Mouse (Mus musculus): ENCODE measurements around the gene Cemip2.
A peak's percentile ranks its signal among the peaks of the same experiment; 100 is the strongest.
"Not testable (repeated sequence)": the region's sequence is repeated elsewhere in the genome, so short reads cannot be mapped to it uniquely, and the experiment has no call there.

Gene Cemip2

DNA sequence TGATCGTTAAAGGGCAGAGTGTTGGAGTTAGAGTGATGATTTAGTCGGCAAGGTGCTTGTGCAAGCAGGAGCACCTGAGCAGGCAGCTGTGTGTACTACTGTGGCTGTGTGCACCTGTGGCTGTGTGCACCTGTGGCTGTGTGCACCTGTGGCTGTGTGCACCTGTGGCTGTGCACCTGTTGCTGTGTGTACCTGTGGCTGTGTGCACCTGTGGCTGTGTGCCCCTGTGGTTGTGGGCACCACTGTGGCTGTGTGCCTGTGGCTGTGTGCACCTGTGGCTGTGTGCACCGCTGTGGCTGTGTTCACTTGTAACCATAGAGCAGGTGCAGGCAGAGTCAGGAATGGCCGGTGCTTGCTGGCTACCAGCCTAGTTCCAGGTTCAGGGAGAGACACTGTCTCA, 38.1 kb downstream of the Cemip2 start:
- DNase-seq = no peak

DNA sequence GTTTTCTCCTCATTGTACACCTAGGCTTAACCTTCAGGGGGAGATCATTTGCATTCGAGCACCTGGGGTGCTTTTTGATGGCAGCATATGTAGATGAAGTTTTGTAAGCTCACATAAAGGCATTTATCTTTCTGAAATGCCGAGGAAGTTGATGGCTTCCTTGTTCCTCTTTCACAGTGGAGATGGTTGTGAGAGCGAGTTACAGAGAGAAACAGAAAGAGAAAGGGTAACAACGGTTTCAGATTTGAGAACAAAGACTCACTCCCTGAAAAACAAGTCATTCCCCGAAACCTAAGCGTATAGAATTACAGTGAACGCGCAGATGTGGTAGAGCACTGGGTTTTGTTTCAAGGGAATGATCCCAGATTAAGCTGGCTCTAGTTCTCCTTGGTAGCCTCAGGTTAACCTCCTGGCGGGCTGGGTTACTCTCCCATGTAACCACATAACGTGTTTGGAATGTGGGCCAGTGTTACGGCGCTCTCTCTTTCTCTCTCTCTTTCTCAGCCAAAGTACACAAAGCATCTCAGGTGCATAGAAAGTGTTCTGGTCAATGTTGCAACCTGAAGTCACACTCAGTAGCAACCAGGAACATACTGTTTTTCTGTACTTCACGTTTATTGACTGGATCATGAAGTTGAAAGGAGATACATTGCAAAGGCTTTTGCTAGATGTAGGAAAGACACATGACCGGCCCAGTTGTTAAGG, 40.0 kb downstream of the Cemip2 start:
- DNase-seq = no peak

DNA sequence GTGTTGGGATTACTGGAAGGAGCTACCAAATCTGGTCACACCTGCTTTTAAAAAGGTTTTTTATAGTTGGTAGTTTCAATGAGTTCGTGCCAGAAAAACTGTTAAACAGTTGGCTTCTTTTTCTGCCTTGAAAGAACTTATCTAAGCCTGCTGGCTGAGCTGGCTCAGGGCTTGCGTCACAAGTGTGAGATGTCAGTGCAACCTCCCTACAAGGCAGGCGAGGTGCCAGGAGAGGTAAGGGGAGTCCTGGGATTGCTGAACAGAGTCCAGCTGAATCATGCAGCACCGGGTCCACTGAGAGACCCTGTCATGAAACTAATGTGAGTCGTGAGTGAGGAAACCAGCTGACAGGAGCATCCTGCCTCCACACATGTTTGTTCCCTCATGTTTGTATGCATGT, 41.4 kb downstream of the Cemip2 start:
- peak in 1 of 2 experiments; percentile 31 for DNase-seq

DNA sequence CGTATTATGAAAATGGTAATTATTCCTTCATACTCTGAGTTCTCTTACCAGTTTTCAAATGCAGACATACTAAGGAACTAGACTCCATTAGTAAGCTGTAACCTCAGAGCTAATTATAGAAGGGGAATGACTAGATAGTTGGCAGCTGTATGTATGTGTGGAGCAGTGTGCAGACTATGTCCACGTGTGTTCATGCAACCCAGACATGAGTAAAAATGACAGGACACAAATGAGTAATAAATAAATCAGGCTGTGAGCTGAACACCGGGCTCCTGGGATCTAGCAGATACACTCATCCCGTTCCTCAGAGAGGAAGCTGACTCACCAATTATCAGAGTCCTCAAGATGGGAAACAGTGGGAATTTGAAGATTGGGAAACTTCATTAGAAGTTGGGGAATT, 42.0 kb downstream of the Cemip2 start:
- DNase-seq = no peak

DNA sequence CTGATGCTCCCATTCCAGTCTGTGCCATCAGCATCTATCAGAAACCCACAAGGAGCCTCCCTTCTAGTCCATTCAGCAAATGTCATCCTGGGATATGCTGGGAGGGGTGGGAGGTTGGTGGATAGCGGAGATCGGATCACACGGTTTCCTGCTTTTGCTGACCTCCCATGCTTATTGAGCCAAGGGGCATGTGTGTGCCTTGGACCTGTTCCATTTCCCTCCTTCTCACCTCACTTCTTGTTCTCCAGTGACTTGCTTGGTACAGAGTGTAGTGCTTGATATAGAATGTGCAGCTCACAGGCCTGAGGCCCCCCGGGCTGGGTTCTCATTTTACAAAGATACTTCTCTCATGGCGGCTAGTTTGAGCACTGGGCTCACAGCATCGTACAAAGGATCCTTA, 43.7 kb downstream of the Cemip2 start:
- peak; percentile 40 to 63 for DNase-seq

DNA sequence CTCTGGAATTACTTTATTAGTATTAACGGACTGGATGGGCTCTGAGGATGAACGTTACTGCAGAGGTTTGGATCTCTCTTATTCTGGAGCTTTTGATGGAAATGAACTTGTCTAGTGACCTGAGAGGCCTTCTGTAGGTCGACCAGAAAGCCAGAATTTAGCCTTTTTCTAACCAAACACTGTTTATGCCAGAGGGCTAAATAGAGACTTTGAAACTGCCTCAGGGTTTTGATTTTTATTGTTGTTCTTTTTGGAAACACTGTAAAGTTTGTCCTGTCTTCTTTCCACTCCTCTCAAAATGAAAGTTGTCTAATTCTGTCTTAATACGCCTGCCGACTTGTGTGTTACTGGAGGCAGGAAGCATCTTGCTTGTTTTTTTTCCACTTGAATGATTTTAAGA, 46.0 kb downstream of the Cemip2 start:
- DNase-seq = no peak

DNA sequence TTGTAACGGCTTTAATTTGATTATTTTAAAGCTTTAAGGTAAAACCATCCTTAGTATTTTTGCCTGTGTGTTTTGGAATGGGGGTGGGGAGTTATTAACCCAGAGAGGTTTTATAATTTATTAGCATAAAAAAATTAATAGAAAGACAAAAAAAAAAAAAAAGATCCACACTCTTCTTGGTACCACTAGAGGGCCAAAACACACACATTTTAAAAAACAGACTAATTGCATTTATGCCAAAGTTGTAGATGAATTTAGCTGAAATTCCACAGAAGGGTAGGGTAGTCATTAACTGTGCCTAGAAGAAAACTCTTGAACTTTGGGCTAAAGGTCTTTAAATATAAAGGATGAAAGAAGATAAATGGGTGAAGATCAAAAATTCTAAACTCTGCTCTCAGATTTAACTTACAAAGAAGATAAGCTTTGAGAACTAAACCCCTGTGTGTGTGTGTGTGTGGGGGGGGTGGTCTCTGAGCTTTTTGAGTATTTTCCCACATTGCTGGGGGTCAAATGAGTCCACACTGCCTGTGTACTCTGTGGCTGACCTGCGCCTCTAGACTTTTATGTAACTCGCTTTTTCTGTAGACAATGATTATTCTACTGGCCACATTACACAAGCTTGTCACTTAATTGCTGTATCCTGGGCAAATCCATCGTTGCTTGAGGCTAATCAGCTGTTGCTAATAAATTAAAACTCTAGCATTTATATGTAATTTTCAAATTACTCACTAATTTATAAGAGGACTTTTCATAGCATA, 47.2 kb downstream of the Cemip2 start:
- DNase-seq = peak; percentile 19 to 42

DNA sequence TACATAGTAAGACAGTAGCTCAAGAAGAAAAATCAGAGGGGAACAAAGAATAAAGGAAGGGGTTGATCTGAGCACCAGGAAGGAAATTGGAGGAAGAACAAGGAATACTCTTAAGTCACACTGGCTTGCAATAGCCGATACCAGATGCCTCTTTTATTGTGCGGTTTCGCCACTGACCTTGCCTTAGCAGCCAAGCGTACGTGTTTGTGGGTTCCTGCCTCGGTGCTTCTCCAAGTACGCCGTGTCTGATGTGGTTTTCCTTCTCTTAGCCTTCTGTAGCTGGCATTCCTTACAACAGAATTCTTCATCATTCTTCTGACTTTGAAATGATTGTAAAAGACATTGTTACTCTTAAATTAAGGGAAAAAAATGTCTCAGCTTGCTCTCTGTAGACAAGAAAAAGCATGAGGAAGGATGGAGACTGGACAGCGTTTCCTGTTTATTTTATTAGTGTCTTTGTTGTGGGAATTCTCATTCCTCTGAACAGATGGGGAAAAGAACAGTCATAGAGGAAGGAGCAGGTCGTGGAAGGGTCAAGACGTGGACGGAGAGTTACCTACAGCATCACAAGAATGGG, 55.4 kb downstream of the Cemip2 start:
- peak; percentile 32 to 47 for DNase-seq

DNA sequence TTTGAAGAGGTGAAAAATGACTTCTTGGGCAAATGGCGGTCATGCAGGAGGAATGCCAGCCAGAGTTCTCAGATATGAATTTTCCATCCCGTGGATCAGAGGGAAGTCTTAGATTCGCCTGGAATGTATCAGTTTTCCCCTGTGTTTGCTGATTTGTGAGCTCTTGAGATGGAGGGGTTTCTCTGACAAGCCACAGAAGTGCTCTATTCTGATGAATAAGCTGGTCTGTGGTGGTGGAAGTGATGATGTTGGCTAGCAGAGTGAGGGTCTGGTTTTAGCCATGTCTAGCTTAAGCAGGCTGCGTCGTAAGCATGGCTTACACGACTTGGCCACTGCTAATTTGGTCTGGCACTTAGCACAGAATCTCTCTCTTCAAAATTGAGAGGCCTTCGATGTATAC, 56.8 kb downstream of the Cemip2 start:
- no peak for DNase-seq

DNA sequence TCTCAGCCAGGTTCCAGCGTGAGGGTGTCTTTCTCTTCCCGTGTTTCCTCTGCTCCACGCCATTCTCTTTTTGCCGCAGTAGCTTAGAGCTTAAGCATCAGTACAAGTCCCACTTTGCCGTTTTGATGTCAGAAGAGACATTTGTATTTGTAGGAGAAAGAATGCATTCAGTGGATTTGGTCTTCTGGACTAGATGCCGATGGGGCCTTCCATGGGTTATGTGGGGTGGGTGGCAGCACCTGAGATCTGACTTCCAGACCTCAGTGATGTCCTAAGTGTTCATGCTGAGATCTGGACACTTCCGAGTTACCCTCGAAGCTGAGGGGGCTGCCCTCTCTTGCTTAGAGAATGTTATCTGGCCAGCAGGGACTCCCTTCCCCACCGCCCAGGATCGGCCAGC, 72.6 kb downstream of the Cemip2 start:
- DNase-seq = no peak

DNA sequence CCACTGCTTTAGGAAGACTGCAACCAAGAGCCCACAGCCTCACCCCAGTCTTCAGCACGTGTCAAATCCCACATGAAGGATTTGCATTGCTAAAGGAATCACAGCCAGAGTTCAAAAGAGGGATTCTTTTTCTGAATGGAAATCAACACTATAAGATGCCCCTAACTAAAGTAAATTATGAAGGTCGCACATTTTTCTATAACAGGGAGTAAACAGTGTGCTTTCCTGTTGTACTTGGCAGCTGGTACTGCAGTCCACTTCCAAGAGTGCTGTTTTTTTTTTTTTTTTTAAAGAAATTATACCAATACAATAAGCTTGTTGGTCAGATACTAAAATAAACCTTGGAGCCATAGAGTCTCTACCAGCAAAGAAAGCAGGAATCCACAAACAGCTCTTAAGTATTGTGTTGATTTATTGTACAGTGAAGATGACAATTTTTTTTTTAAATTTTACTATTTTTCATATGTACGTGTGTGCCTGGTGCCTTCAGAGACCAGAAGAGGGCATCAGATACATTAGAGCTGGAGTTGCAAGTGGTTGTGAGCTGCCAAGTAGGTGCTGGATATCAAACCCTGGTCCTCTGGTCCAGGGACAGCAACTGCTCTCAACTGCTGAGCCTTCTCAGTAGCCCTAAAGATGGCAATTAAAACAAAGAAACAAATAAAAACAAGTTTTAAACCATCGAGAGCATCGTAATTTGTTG, 76.5 kb downstream of the Cemip2 start:
- no peak for DNase-seq

DNA sequence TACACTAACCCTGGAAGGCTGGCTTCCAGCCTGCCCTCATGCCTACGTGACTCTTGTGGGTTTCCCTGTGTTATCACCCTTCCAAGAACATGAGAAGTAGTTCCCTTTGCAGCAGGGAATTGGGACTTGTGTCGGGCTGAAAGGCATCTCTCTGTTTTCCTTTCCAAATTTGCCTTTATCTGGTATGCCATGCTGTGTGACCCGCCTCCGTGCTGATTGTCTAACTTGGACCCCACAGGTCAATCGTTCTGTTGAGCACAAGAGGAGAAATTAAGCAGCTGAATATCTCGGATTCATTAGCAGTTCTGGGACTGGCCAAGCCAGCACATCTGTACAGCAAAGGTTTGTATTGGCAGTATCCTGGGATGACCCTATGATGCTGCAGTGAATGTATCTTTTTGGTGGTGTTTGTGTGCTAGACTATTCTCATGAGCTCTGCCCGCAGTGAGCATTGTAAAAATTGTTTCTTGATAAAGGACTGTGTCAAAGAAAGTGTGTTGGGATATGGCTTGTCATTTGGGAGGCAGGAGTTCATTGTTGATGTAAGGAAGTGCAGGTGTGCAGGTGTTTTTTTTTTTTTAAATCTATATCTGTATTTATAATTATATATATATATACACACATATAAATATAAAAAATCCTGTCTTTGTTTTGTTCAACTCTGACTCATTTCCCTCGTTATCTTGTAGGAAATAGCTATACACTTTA, 77.4 kb downstream of the Cemip2 start:
- DNase-seq = no peak

DNA sequence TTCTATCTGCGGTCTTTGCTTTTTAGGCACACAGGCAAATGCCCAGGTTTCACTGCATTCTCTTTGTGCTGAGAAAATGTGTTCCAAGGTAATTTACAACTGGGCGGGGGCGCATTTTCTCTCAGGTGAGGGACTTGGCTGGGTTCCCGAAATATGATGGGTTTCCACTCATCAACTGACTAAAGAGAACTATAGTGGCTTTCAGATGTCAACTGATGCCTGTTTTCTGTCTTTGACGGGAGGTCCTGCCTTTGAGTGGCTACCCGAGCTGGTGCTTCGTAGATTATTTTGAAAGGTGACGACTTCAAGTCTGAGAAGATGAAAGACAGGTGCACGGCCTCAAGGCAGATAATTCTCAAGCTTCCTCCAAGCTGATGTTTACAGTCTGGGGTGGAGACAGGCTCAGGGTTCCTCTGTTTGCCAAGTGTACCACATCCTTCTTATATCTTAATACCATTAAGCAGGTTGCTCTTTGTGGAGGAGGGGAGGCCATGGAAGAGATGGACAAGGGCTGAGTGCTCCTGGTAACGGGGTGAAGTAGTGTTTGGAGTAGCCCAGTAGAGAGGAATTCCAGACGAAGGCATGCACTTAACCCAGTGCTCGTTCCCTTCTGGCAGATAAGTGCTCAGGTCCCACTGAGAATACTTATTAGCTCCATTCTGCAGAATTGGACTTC, 80.8 kb downstream of the Cemip2 start:
- no peak for DNase-seq

DNA sequence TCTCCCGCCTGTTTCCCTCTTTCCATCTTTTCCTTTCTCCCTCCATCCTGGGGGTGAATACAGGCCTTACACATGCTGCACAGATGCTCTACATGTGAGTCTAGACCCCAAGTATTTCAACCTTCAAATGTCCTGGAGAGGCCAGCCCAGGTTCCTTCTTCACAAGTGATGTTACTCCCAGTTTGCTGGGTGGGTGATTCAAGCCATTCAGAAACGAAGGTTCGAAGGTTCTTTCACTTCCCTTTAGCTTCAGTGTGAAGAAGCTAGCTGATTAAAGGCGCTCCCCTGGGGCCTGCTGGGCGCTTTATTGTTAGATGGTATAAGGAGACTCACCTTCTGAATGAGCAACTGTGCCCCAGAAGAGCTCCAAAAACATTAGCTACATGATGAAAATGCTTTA, 82.0 kb downstream of the Cemip2 start:
- no peak for DNase-seq

DNA sequence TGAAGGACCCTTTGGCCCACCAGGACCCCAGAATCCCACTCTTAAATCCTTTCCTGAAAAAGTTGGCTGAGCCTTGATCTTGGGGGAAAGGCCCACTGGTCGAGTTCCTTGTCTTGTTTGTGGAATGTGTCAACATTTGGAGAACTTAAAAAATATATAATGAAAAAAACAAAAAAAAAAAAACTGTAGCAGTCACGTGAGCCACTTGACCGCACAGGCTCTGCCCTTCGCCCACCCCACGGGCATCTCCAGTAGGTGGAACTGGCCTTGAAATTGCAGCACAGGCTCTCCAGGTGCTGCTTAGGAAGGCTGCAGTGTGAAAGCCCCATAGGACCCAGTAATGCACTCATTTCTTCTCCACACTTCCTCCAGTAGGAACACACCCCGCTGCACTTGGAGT, 82.8 kb downstream of the Cemip2 start:
- DNase-seq = no peak

DNA sequence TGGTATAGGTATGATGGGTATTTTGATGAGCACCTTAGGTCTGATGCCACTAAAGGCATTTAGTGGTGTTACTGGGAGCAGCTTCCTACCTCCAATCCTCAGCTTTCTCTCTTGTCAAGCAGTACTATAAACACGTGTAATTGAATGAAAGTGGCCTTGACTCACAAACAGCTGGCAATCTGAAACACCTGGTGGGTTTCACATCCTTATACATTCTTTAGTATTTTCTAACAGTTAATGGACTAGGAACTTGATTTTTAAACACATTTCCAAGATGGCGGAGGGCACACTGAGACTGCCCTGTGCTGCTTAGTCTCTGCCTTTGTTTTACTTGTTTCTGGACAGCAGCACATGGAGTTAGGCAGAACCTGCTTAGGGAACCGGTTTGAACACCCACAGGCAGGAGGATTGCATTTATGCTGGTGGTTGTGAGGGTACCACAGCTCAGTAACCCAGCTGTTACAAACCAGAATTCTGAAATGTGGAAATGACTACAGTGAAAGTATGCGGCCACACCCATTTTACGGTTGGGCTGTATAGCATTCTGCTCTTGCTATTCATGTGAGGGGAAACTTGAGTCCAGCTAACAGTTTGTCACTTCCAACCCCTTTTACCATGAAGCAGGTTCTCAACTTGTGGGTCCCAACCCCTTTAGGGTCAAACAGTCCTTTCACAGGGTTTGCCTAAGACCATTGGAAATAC, 84.3 kb downstream of the Cemip2 start:
- no peak for DNase-seq

DNA sequence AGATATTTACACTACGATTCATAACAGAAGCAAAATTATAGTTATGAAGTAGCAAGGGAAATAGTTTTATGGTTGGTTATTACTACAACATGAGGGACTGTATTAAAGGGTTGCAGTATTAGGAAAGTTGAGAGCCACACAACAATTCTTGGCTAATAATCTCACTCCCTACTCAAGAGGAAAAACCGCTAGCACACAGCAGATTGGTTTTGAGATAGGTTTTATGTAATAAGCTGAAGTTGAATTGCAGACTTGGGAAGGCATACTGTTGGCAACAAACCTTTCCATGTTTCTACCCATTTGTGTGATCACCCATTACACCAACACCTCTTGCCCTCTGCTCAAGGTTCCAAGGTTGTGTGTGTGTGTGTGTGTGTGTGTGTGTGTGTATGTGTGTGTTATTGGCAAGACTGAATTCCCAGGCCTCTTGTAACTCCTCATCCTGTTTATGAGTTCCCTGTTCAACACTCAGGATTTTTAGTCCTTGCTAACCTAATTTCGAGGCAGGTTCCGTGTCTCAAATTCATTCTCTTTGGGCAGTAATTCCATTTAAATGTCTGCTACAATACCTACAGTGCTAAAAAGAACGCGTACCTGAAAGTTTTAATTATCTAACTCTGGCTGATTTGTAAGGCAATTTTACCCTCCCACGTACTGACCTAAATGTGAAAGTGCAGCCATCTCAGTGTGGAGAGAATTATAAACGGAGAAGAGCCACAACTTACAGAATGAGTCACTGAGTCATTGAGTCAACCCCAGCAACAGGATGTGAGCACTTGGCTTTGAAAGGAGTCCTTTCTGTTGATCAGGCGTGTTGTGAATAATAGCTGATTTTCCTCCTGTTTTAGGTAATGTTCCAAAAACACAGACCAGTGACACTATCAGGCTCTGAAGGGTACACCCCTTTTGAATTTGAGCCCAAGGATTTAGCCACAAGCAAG, 85.1 kb downstream of the Cemip2 start:
- DNase-seq = no peak

DNA sequence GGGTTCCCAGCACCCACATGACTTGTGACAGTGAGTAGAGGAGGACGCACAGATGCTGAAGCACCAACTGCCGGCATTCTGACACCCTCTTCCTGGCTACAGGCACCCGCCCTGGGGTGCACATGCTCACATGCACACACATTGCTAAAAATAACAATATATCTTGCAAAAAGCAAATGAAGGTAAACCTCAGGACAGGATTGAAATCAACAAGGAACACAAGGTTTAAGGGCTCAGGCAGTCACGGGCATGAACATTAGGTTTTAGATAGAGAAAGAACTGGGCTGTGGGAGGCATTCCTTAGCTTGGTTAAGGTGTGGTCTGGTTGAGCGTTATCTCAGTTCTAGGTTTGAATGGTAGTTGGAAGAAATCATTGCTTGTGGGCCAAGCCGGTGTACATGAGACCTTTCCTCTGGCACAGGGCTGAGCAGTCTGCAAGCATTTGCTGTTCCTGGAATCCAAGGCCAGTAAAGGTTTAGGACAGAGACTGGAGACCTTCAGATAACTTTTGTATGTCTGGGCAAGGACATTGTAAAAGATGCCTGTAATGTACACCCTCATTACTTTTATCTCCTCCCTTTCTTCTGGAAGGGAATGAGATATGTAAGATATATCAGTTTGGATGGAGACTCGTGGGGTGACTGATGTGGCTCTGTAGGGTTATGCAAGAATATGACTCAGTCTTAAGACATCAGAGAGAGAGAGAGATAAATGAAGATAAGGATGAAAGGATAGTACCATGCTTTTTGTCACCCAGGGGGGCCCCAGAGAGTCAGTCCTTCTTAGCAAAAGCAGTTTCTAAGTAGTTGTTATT, 87.3 kb downstream of the Cemip2 start:
- no peak for DNase-seq

DNA sequence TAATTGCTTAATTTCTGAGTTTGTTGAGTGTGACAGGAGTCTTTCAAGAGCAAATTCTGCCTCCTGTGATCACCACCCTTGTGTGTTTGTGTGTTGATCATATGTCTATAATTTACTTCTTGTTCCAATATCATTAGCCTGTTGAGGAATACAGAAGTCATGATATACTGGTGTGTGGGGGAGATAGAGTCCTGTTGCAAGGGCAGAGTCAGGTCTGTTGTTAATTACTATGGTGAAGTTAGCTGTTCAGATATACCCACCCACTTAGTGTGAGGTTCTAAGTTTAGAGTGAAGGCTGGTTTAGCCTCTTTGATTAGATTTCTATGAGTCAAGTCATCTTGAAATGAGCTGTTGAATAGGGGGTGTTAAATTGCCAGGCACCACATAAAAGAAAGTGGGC, 88.0 kb downstream of the Cemip2 start:
- DNase-seq = no peak

DNA sequence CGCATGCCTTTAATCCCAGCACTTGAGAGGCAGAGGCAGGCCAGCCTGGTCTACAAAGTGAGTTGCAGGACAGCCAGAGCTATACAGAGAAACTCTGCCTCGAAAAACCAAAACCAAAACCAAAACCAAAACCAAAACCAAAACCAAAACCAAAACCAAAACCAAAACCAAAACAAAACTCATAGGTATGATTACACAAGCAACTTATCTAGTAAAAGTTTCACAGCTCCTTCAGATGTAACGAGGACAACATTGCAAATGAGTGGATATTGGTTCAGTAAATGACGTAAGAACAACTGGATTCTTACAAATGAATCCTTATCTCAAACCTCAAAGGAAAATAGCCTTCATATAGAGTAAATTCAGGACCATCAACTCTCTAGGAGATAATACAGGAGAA, 88.6 kb downstream of the Cemip2 start:
- not testable (repeated sequence) for DNase-seq

Data from kidney, postnatal 36 days (tissue).